Mouse (Mus musculus) CH12.LX (cell line): ENCODE measurements around the gene Znrf3. TPM values are rescaled to one million over a fixed set of nuclear protein-coding genes. Genes with fewer than 3 reads are reported as not detected.

Experiments used
- DNase-seq: peaks from one replicate; pipeline ENCODE4 v3.0.0-alpha.2; 2013; ENCODE audit errors: extremely low read depth
- H3K27ac ChIP-seq: 2 replicates; pipeline ENCODE4 v1.5.1; 2012; ENCODE audit warnings: low read depth, mild to moderate bottlenecking, control low read depth, moderate library complexity; ENCODE audit not compliant: insufficient read depth
- H3K27me3 ChIP-seq: replicated peaks from 2 replicates; pipeline ENCODE3; 2012; ENCODE audit warnings: inconsistent platforms
- H3K36me3 ChIP-seq, 2 experiments: replicated peaks in 1 of 2; 2 replicates each; pipeline versions ENCODE3 to v1.6.1; 2012; ENCODE audit warnings: inconsistent platforms in 1 of 2, low read length in 1 of 2, mild to moderate bottlenecking in 1 of 2, mixed read lengths in 1 of 2, moderate library complexity in 1 of 2; ENCODE audit not compliant: control insufficient read depth in 1 of 2, insufficient read depth in 1 of 2
- H3K4me1 ChIP-seq, 2 experiments: 2 replicates each; pipeline ENCODE4 v1.6.1; 2012; ENCODE audit warnings: inconsistent platforms in 1 of 2, moderate library complexity in 1 of 2; ENCODE audit not compliant: insufficient read depth in 2 of 2, control insufficient read depth in 1 of 2
- H3K4me2 ChIP-seq: 2 replicates; pipeline ENCODE4 v1.6.1; 2012; ENCODE audit warnings: low read depth, mild to moderate bottlenecking, control low read depth; ENCODE audit not compliant: poor library complexity, insufficient read depth, severe bottlenecking
- H3K4me3 ChIP-seq, 3 experiments: fragments of 150-350 bp in 1 of 3; sonication (generic) in 1 of 3; replicated peaks in 1 of 3; 2 replicates each; pipeline versions ENCODE3 to v1.5.1; 2011 to 2012; ENCODE audit warnings: low read depth in 2 of 3, low read length in 2 of 3, mild to moderate bottlenecking in 2 of 3, moderate library complexity in 2 of 3, control low read depth in 1 of 3, improper control_type of control experiment in 1 of 3, inconsistent platforms in 1 of 3, mixed read lengths in 1 of 3; ENCODE audit not compliant: poor library complexity in 1 of 3
- H3K79me2 ChIP-seq: replicated peaks from 2 replicates; pipeline ENCODE4 v1.6.1; 2012; ENCODE audit warnings: mild to moderate bottlenecking, moderate library complexity; ENCODE audit not compliant: control insufficient read depth, poor library complexity, insufficient read depth, severe bottlenecking; ENCODE audit errors: extremely low read depth
- H3K9ac ChIP-seq: 2 replicates; pipeline ENCODE4 v1.6.1; 2012; ENCODE audit warnings: low read depth, mild to moderate bottlenecking, control low read depth, moderate library complexity; ENCODE audit not compliant: insufficient read depth
- H3K9me3 ChIP-seq: replicated peaks from 2 replicates; pipeline ENCODE3; 2012; ENCODE audit warnings: low read length, inconsistent platforms, mixed read lengths
- BHLHE40 ChIP-seq: IDR thresholded peaks from 2 replicates; pipeline ENCODE4 v1.6.1; 2011; ENCODE audit warnings: mild to moderate bottlenecking, low read depth, low read length, improper control_type of control experiment
- CHD1 ChIP-seq: IDR thresholded peaks from 2 replicates; pipeline ENCODE4 v1.6.1; 2012; ENCODE audit warnings: low read depth, low read length, improper control_type of control experiment, inconsistent platforms
- CHD2 ChIP-seq: IDR thresholded peaks from 2 replicates; pipeline ENCODE4 v1.6.1; 2011; ENCODE audit warnings: low read length, improper control_type of control experiment
- CTCF ChIP-seq, 2 experiments: IDR thresholded peaks in 1 of 2; conservative IDR thresholded peaks in 1 of 2; 2 replicates each; pipeline ENCODE4 v1.5.1; 2011 to 2012; ENCODE audit warnings: low read depth in 2 of 2, low read length in 2 of 2, improper control_type of control experiment in 1 of 2, inconsistent platforms in 1 of 2, mild to moderate bottlenecking in 1 of 2, moderate library complexity in 1 of 2
- E2F4 ChIP-seq: IDR thresholded peaks from 2 replicates; pipeline ENCODE4 v1.6.1; 2011; ENCODE audit warnings: low read depth, low read length, improper control_type of control experiment; ENCODE audit not compliant: insufficient replicate concordance
- ELF1 ChIP-seq: IDR thresholded peaks from 2 replicates; pipeline ENCODE4 v1.6.1; 2014; ENCODE audit warnings: low read depth, mild to moderate bottlenecking, inconsistent platforms, low read length, improper control_type of control experiment
- EP300 ChIP-seq: IDR thresholded peaks from 2 replicates; pipeline ENCODE4 v1.6.1; 2011; ENCODE audit warnings: low read length, improper control_type of control experiment
- ETS1 ChIP-seq: conservative IDR thresholded peaks from 2 replicates; pipeline ENCODE4 v1.6.1; 2012; ENCODE audit warnings: low read depth, mild to moderate bottlenecking, inconsistent platforms, low read length, improper control_type of control experiment, moderate library complexity
- GABPA ChIP-seq: IDR thresholded peaks from 2 replicates; pipeline ENCODE4 v1.6.1; 2012; ENCODE audit warnings: low read depth, low read length, improper control_type of control experiment, inconsistent platforms; ENCODE audit not compliant: insufficient replicate concordance
- HCFC1 ChIP-seq: IDR thresholded peaks from 2 replicates; pipeline ENCODE4 v1.6.1; 2012; ENCODE audit warnings: low read depth, mild to moderate bottlenecking, inconsistent platforms, low read length, improper control_type of control experiment
- IRF4 ChIP-seq: IDR thresholded peaks from 2 replicates; pipeline ENCODE4 v1.6.1; 2014; ENCODE audit warnings: low read depth, mild to moderate bottlenecking, inconsistent platforms, low read length, improper control_type of control experiment
- JUN ChIP-seq: IDR thresholded peaks from 2 replicates; pipeline ENCODE4 v1.6.1; 2011; ENCODE audit warnings: low read depth, mild to moderate bottlenecking, low read length, improper control_type of control experiment, moderate library complexity; ENCODE audit not compliant: insufficient read depth
- JUND ChIP-seq: conservative IDR thresholded peaks from 2 replicates; pipeline ENCODE4 v1.6.1; 2011; ENCODE audit warnings: low read depth, low read length, improper control_type of control experiment
- KAT2A ChIP-seq: IDR thresholded peaks from 2 replicates; pipeline ENCODE4 v1.6.1; 2012; ENCODE audit warnings: low read length, improper control_type of control experiment, inconsistent platforms; ENCODE audit not compliant: insufficient replicate concordance
- MAFK ChIP-seq: IDR thresholded peaks from 2 replicates; pipeline ENCODE4 v1.6.1; 2011; ENCODE audit warnings: low read length, improper control_type of control experiment; ENCODE audit not compliant: insufficient replicate concordance
- MAX ChIP-seq: IDR thresholded peaks from 2 replicates; pipeline ENCODE4 v1.6.1; 2011; ENCODE audit warnings: low read length, improper control_type of control experiment
- MAZ ChIP-seq: IDR thresholded peaks from 2 replicates; pipeline ENCODE4 v1.6.1; 2012; ENCODE audit warnings: low read depth, mild to moderate bottlenecking, inconsistent platforms, low read length, improper control_type of control experiment, moderate library complexity
- MEF2A ChIP-seq: IDR thresholded peaks from 2 replicates; pipeline ENCODE4 v1.6.1; 2014; ENCODE audit warnings: low read depth, mild to moderate bottlenecking, inconsistent platforms, low read length, improper control_type of control experiment, borderline replicate concordance
- MXI1 ChIP-seq: IDR thresholded peaks from 2 replicates; pipeline ENCODE4 v1.6.1; 2011; ENCODE audit warnings: mild to moderate bottlenecking, low read depth, low read length, improper control_type of control experiment
- MYC ChIP-seq: IDR thresholded peaks from 2 replicates; pipeline ENCODE4 v1.6.1; 2011; ENCODE audit warnings: low read depth, mild to moderate bottlenecking, improper control_type of control experiment, low read length
- NELFE ChIP-seq: IDR thresholded peaks from 2 replicates; pipeline ENCODE4 v1.6.1; 2011; ENCODE audit warnings: low read depth, low read length, improper control_type of control experiment
- NRF1 ChIP-seq: IDR thresholded peaks from 2 replicates; pipeline ENCODE4 v1.6.1; 2014; ENCODE audit warnings: low read depth, mild to moderate bottlenecking, inconsistent platforms, low read length, improper control_type of control experiment, moderate library complexity
- PAX5 ChIP-seq: IDR thresholded peaks from 2 replicates; pipeline ENCODE4 v1.6.1; 2012; ENCODE audit warnings: low read length, inconsistent platforms, mixed read lengths
- POLR2AphosphoS2 ChIP-seq: IDR thresholded peaks from 2 replicates; pipeline ENCODE4 v1.6.1; 2011; ENCODE audit warnings: low read depth, low read length, improper control_type of control experiment
- RAD21 ChIP-seq: IDR thresholded peaks from 2 replicates; pipeline ENCODE4 v1.6.1; 2011; ENCODE audit warnings: low read depth, mild to moderate bottlenecking, low read length, improper control_type of control experiment, moderate library complexity
- RCOR1 ChIP-seq: conservative IDR thresholded peaks from 2 replicates; pipeline ENCODE4 v1.6.1; 2012; ENCODE audit warnings: low read depth, mild to moderate bottlenecking, inconsistent platforms, low read length, improper control_type of control experiment
- SIN3A ChIP-seq: IDR thresholded peaks from 2 replicates; pipeline ENCODE4 v1.6.1; 2012; ENCODE audit warnings: low read length, improper control_type of control experiment, inconsistent platforms
- SMC3 ChIP-seq: IDR thresholded peaks from 2 replicates; pipeline ENCODE4 v1.6.1; 2011; ENCODE audit warnings: low read depth, low read length, improper control_type of control experiment
- TCF12 ChIP-seq: IDR thresholded peaks from 2 replicates; pipeline ENCODE4 v1.6.1; 2014; ENCODE audit warnings: low read depth, mild to moderate bottlenecking, inconsistent platforms, low read length, improper control_type of control experiment
- UBTF ChIP-seq: IDR thresholded peaks from 2 replicates; pipeline ENCODE4 v1.6.1; 2012; ENCODE audit warnings: low read depth, mild to moderate bottlenecking, inconsistent platforms, low read length, improper control_type of control experiment, moderate library complexity
- USF1 ChIP-seq: IDR thresholded peaks from 2 replicates; pipeline ENCODE4 v1.6.1; 2014; ENCODE audit warnings: low read depth, mild to moderate bottlenecking, inconsistent platforms, low read length, improper control_type of control experiment
- USF2 ChIP-seq: conservative IDR thresholded peaks from 2 replicates; pipeline ENCODE4 v1.6.1; 2011; ENCODE audit warnings: low read depth, low read length, improper control_type of control experiment
- ZKSCAN1 ChIP-seq: IDR thresholded peaks from 2 replicates; pipeline ENCODE4 v1.6.1; 2012; ENCODE audit warnings: low read depth, inconsistent platforms, low read length, improper control_type of control experiment, borderline replicate concordance
- ZMIZ1 ChIP-seq: IDR thresholded peaks from 2 replicates; pipeline ENCODE4 v1.6.1; 2012; ENCODE audit warnings: low read depth, mild to moderate bottlenecking, inconsistent platforms, low read length, improper control_type of control experiment
- ZNF384 ChIP-seq: IDR thresholded peaks from 2 replicates; pipeline ENCODE4 v1.6.1; 2012; ENCODE audit warnings: low read depth, low read length, improper control_type of control experiment, inconsistent platforms
- dilution Hi-C: fragments of 300-500 bp; cut with MboI; formaldehyde crosslinking; loops from 2 replicates; pipeline ENCODE4 v1.14.3; 2020; ENCODE audit warnings: low sequenced_read_pairs; ENCODE audit not compliant: extremely low pct_unique_long_range_greater_than_20kb, extremely low pct_ligation_motif_present
- in situ Hi-C: fragments of 300-500 bp; cut with MboI; formaldehyde crosslinking; loops from 3 replicates; pipeline ENCODE4 v1.14.3; 2019; ENCODE audit warnings: low sequenced_read_pairs, low pct_ligation_motif_present, low pct_unique_long_range_greater_than_20kb, mixed read lengths
- polyA plus RNA-seq: library from polyadenylated mRNA; unstranded; fragments of >175 nt; gene quantifications from 2 replicates; pipeline ENCODE4 v1.2.1, GENCODE M21; 2012; ENCODE audit warnings: low read depth; ENCODE audit not compliant: insufficient read length
- total RNA-seq, 2 experiments: library from RNA; depleted of rRNA; stranded (reverse); fragments of 300-350 nt in 1 of 2; fragments of >200 nt in 1 of 2; gene quantifications; 2 replicates each; pipeline ENCODE4 v1.2.3; 2012 to 2014

Gene Znrf3
- total and polyA plus RNA-seq, 3 experiments = 1.1 to 2.7 (median 1.3) TPM

GRCm38 (mm10) chr11:5265764-5266163 is 178.9 kb downstream of the Znrf3 start:
- H3K79me2 ChIP-seq = no peaks in the 10 kb centered on the region
- no peak overlapping the region for H3K27ac ChIP-seq
- peaks cover 3% of the 10 kb centered on the region for H3K27me3 ChIP-seq
- no peak overlapping the region for H3K4me3 ChIP-seq
- in situ Hi-C loops (no loop called here), dilution Hi-C loops (no loop called here)
- TF ChIP-seq JUND (0 out of 2 replicates have a peak, but pooled peaks have one; percentile 42), RAD21 (no peak; the same call in 1 of the 2 replicates), MYC (no peak), UBTF (no peak), ETS1 (peak; percentile 95), CTCF (conservative IDR thresholded peaks at IDR 0.05 in 1 of 2, IDR thresholded peaks at IDR 0.05 in 1 of 2; ENCODE audit: low read depth in 2 of 2, low read length in 2 of 2) (no peak), CHD2 (peak; percentile 90), CHD1 (no peak), PAX5 (no peak), MAFK (no peak; the same call in 1 of the 2 replicates), GABPA (no peak), E2F4 (no peak), BHLHE40 (peak; percentile 54), RCOR1 (peak; percentile 70), KAT2A (0 out of 2 replicates have a peak, but pooled peaks have one; percentile 27), EP300 (peak; percentile 74), HCFC1 (peak; percentile 29; the same call in 1 of the 2 replicates), TCF12 (peak; percentile 80), MEF2A (peak; percentile 96), USF1 (no peak), USF2 (no peak), SMC3 (peak; percentile 8; the same call in 1 of the 2 replicates), JUN (peak; percentile 70), SIN3A (peak; percentile 73; the same call in 1 of the 2 replicates), ELF1 (0 out of 2 replicates have a peak, but pooled peaks have one; percentile 19), ZNF384 (0 out of 2 replicates have a peak, but pooled peaks have one; percentile 15), ZKSCAN1 (no peak), MAX (0 out of 2 replicates have a peak, but pooled peaks have one; percentile 52), ZMIZ1 (no peak), NELFE (no peak), POLR2AphosphoS2 (no peak), IRF4 (peak; percentile 75), MXI1 (no peak), MAZ (peak; percentile 77; the same call in 1 of the 2 replicates), NRF1 (no peak)
- peaks cover 14 to 29% of the 10 kb centered on the region in 2 experiments for H3K4me1 ChIP-seq
- H3K9me3 ChIP-seq = no peaks in the 10 kb centered on the region
- peak overlapping the region; percentile 37; the same call in 1 of the 2 replicates for H3K4me2 ChIP-seq
- H3K36me3 ChIP-seq = no peaks in the 10 kb centered on the region
- H3K9ac ChIP-seq = no peak overlapping the region
- peak; percentile 37 for DNase-seq
